Mouse (Mus musculus) left cerebral cortex, adult 9 months (tissue): Measurements from ENCODE around the gene Clba1.
"Not testable (repeated sequence)": the region's sequence is repeated elsewhere in the genome, so short reads cannot be mapped to it uniquely, and the experiment has no call there.

Source experiments
- DNase-seq, 2 experiments: peaks; one replicate each; pipeline ENCODE4 v3.0.0; 2022; ENCODE audit warnings: low spot score in 2 of 2

Gene Clba1

GRCm38 (mm10) chr12:112816866-112817265 is 8.1 kb downstream of the Clba1 start:
- not testable (repeated sequence) for DNase-seq

GRCm38 (mm10) chr12:112819057-112819662 is 10.4 kb downstream of the Clba1 start:
- DNase-seq = no peak

GRCm38 (mm10) chr12:112820401-112820999 is 11.8 kb downstream of the Clba1 start:
- no peak for DNase-seq

GRCm38 (mm10) chr12:112821216-112821615 is 12.5 kb downstream of the Clba1 start:
- DNase-seq = no peak

- DNase-seq = no peak
These were observed 13.2 kb downstream of the Clba1 start for GRCm38 (mm10) chr12:112821974-112822373.

GRCm38 (mm10) chr12:112822676-112823075 is 13.9 kb downstream of the Clba1 start:
- no peak for DNase-seq

- no peak for DNase-seq
These were observed 14.5 kb downstream of the Clba1 start for GRCm38 (mm10) chr12:112823221-112823620.

GRCm38 (mm10) chr12:112825901-112826300 is 17.2 kb downstream of the Clba1 start:
- no peak for DNase-seq

- DNase-seq = peak in 1 of 2 experiments; percentile 64
These were observed 19.9 kb downstream of the Clba1 start for GRCm38 (mm10) chr12:112828501-112829243.

GRCm38 (mm10) chr12:112829244-112829864 is 20.6 kb downstream of the Clba1 start, which contains the start of gene Cdca4:
TSS of gene Cdca4 (minus strand) at chr12:112829423.
- DNase-seq = peak; percentile 90 to 95

- DNase-seq = no peak
These were observed 21.4 kb downstream of the Clba1 start for GRCm38 (mm10) chr12:112830141-112830540.

GRCm38 (mm10) chr12:112830570-112830969 is 21.8 kb downstream of the Clba1 start:
- no peak for DNase-seq

- DNase-seq = no peak
These were observed 23.7 kb downstream of the Clba1 start for GRCm38 (mm10) chr12:112832411-112832810.

GRCm38 (mm10) chr12:112833527-112833926 is 24.8 kb downstream of the Clba1 start:
- no peak for DNase-seq

- no peak for DNase-seq
These were observed 26.3 kb downstream of the Clba1 start for GRCm38 (mm10) chr12:112835046-112835445.

GRCm38 (mm10) chr12:112840209-112841086 is 31.7 kb downstream of the Clba1 start:
- no peak for DNase-seq

GRCm38 (mm10) chr12:112841338-112841892 is 32.7 kb downstream of the Clba1 start:
- not testable (repeated sequence) for DNase-seq

- not testable (repeated sequence) for DNase-seq
These were observed 33.4 kb downstream of the Clba1 start for GRCm38 (mm10) chr12:112842128-112842527.

GRCm38 (mm10) chr12:112843803-112844202 is 35.1 kb downstream of the Clba1 start:
- DNase-seq = peak in 1 of 2 experiments; percentile 86

- no peak for DNase-seq
These were observed 39.1 kb downstream of the Clba1 start for GRCm38 (mm10) chr12:112847880-112848279.
